Mouse (Mus musculus) lung, adult 18-20 months (tissue): ENCODE data around the gene Rpl38.
A peak's percentile ranks its signal among the peaks of the same experiment; 100 is the strongest.
"Not testable (repeated sequence)": the region's sequence is repeated elsewhere in the genome, so short reads cannot be mapped to it uniquely, and the experiment has no call there.

Source experiments
- DNase-seq, 2 experiments: peaks; one replicate each; pipeline ENCODE4 v3.0.0; 2022; ENCODE audit warnings: mixed read lengths in 2 of 2

Gene Rpl38

GRCm38 (mm10) chr11:114657737-114658136 lies 10.6 kb upstream of the Rpl38 start:
- DNase-seq = peak; percentile 77 to 84

- DNase-seq = no peak
Observed at GRCm38 (mm10) chr11:114662161-114662560, 6.2 kb upstream of the Rpl38 start.

- peak; percentile 39 to 45 for DNase-seq
Observed at GRCm38 (mm10) chr11:114662746-114663362, 5.5 kb upstream of the Rpl38 start.

- DNase-seq = no peak
Observed at GRCm38 (mm10) chr11:114664164-114664563, 4.2 kb upstream of the Rpl38 start.

- DNase-seq = no peak
Observed at GRCm38 (mm10) chr11:114665463-114665862, 2.9 kb upstream of the Rpl38 start.

- DNase-seq = no peak
Observed at GRCm38 (mm10) chr11:114666786-114667185, 1.5 kb upstream of the Rpl38 start.

GRCm38 (mm10) chr11:114667236-114667931 lies 940 bp upstream of the Rpl38 start:
- no peak for DNase-seq

GRCm38 (mm10) chr11:114667932-114668285 lies 415 bp upstream of the Rpl38 start:
- DNase-seq = peak; percentile 27 to 33

GRCm38 (mm10) chr11:114668741-114669623 lies 658 bp downstream of the Rpl38 start:
- peak; percentile 69 to 78 for DNase-seq

- DNase-seq = no peak
Observed at GRCm38 (mm10) chr11:114669651-114670168, 1.4 kb downstream of the Rpl38 start.

- no peak for DNase-seq
Observed at GRCm38 (mm10) chr11:114671147-114671546, 2.8 kb downstream of the Rpl38 start.

GRCm38 (mm10) chr11:114672794-114673718 lies 4.7 kb downstream of the Rpl38 start:
- no peak for DNase-seq

- DNase-seq = no peak
Observed at GRCm38 (mm10) chr11:114673719-114674050, 5.4 kb downstream of the Rpl38 start.

- no peak for DNase-seq
Observed at GRCm38 (mm10) chr11:114674180-114674579, 5.9 kb downstream of the Rpl38 start.

GRCm38 (mm10) chr11:114674796-114675195 lies 6.5 kb downstream of the Rpl38 start:
- not testable (repeated sequence) for DNase-seq

GRCm38 (mm10) chr11:114675341-114675825 lies 7.1 kb downstream of the Rpl38 start, which contains the start of gene Ttyh2:
Ttyh2 (plus strand) TSS chr11:114675431.
- DNase-seq = peak; percentile 85 to 90

- DNase-seq = peak; percentile 49 to 56
Observed at GRCm38 (mm10) chr11:114675826-114676401, 7.6 kb downstream of the Rpl38 start.

- DNase-seq = peak; percentile 36 to 42
Observed at GRCm38 (mm10) chr11:114676431-114676830, 8.1 kb downstream of the Rpl38 start.

- DNase-seq = no peak
Observed at GRCm38 (mm10) chr11:114676896-114677530, 8.7 kb downstream of the Rpl38 start.

- peak; percentile 24 to 39 for DNase-seq
Observed at GRCm38 (mm10) chr11:114679582-114679981, 11.3 kb downstream of the Rpl38 start.

- peak in 1 of 2 experiments; percentile 5 for DNase-seq
Observed at GRCm38 (mm10) chr11:114680291-114680690, 12.0 kb downstream of the Rpl38 start.
